9 mouse cellular contexts compared by ENCODE assay signal in genomic region chr5:105404961-105405360, GRCm38 (mm10). TPM values are rescaled to one million over a fixed set of nuclear protein-coding genes. Genes with fewer than 3 reads are reported as not detected.
A peak's percentile ranks its signal among the peaks of the same experiment; 100 is the strongest.
DNase-seq lines count a peak whose midpoint lies in the region; ATAC-seq and TF ChIP-seq lines count a peak whose summit lies in the region.
"Had no signal": no experiment of that assay in that cellular context is flagged by ENCODE, and none has a peak within 500 bp of the region (broad histone marks: within the 10 kb centered on the region; RNA-seq: fewer than 3 reads in every experiment).

No protein-coding gene starts in this region.

- no peak overlapping the region for H3K27ac ChIP-seq in midbrain, embryonic 10.5 days (replicated peaks)
- no peak overlapping the region for H3K27ac ChIP-seq in midbrain, embryonic 15.5 days
- no peak overlapping the region for H3K27ac ChIP-seq in embryonic facial prominence, embryonic 14.5 days (replicated peaks; ENCODE audit: low read depth, low read length)
- H3K27ac ChIP-seq in hindbrain, postnatal 0 days: no peak overlapping the region

- H3K4me2 ChIP-seq in midbrain, embryonic 15.5 days: no peak overlapping the region
- no peak overlapping the region for H3K4me2 ChIP-seq in embryonic facial prominence, embryonic 14.5 days (ENCODE audit: low read depth, low read length)
- no peak overlapping the region for H3K4me2 ChIP-seq in hindbrain, postnatal 0 days (ENCODE audit: low read depth, low read length)

- H3K9me3 ChIP-seq in midbrain, embryonic 10.5 days (replicated peaks): no peaks in the 10 kb centered on the region
- no peaks in the 10 kb centered on the region for H3K9me3 ChIP-seq in midbrain, embryonic 15.5 days
- no peaks in the 10 kb centered on the region for H3K9me3 ChIP-seq in embryonic facial prominence, embryonic 14.5 days (ENCODE audit: control insufficient read depth, low read length)
- H3K9me3 ChIP-seq in hindbrain, postnatal 0 days (ENCODE audit: low read length): no peaks in the 10 kb centered on the region

- 13% methylated on average over 8 of the region's 8 CpGs for WGBS in midbrain, embryonic 10.5 days
- WGBS in midbrain, embryonic 15.5 days: 8% methylated on average over 8 of the region's 8 CpGs
- WGBS in embryonic facial prominence, embryonic 14.5 days: 7% methylated on average over 8 of the region's 8 CpGs
- 5% methylated on average over 8 of the region's 8 CpGs for WGBS in hindbrain, postnatal 0 days

- no peak overlapping the region for H3K4me3 ChIP-seq in midbrain, embryonic 10.5 days
- H3K4me3 ChIP-seq in midbrain, embryonic 15.5 days: no peak overlapping the region
- no peak overlapping the region for H3K4me3 ChIP-seq in embryonic facial prominence, embryonic 14.5 days (ENCODE audit: low read depth, low read length)
- H3K4me3 ChIP-seq in hindbrain, postnatal 0 days (ENCODE audit: low read length): no peak overlapping the region
- H3K4me3 ChIP-seq: myocyte had no signal

- H3K4me1 ChIP-seq in midbrain, embryonic 10.5 days: peaks cover 8% of the 10 kb centered on the region
- peaks cover 4% of the 10 kb centered on the region; the same call in 1 of the 2 replicates for H3K4me1 ChIP-seq in midbrain, embryonic 15.5 days
- no peaks in the 10 kb centered on the region for H3K4me1 ChIP-seq in embryonic facial prominence, embryonic 14.5 days (ENCODE audit: control insufficient read depth, insufficient read depth, low read length)
- H3K4me1 ChIP-seq in hindbrain, postnatal 0 days (ENCODE audit: insufficient read depth, low read length): peaks cover 5% of the 10 kb centered on the region; the same call in 1 of the 2 replicates

- peak; percentile 89 for TF ChIP-seq CTCF in hindbrain, postnatal 0 days (IDR thresholded peaks at IDR 0.05; ENCODE audit: low read depth)

- no peaks in the 10 kb centered on the region for H3K27me3 ChIP-seq in midbrain, embryonic 10.5 days (ENCODE audit: low read depth, poor library complexity, severe bottlenecking)
- no peaks in the 10 kb centered on the region; the same call in 1 of the 2 replicates for H3K27me3 ChIP-seq in midbrain, embryonic 15.5 days (replicated peaks)
- no peaks in the 10 kb centered on the region for H3K27me3 ChIP-seq in embryonic facial prominence, embryonic 14.5 days (replicated peaks; ENCODE audit: control insufficient read depth, insufficient read depth, low read length)
- no peaks in the 10 kb centered on the region for H3K27me3 ChIP-seq in hindbrain, postnatal 0 days (ENCODE audit: insufficient read depth, low read length)

- intact Hi-C loops in left cerebral cortex, postnatal 14 days (cut with DNase I): loop anchor here (2.0 kb wide), 2 partner anchors 250 to 464 kb away; no protein-coding TSS in a partner anchor

- H3K9ac ChIP-seq in midbrain, embryonic 15.5 days: no peak overlapping the region
- H3K9ac ChIP-seq in embryonic facial prominence, embryonic 14.5 days (ENCODE audit: low read depth, low read length): no peak overlapping the region
- no peak overlapping the region for H3K9ac ChIP-seq in hindbrain, postnatal 0 days (replicated peaks; ENCODE audit: low read length)

- no peaks in the 10 kb centered on the region for H3K36me3 ChIP-seq in midbrain, embryonic 10.5 days
- no peaks in the 10 kb centered on the region for H3K36me3 ChIP-seq in midbrain, embryonic 15.5 days (replicated peaks)
- no peaks in the 10 kb centered on the region for H3K36me3 ChIP-seq in embryonic facial prominence, embryonic 14.5 days (ENCODE audit: control insufficient read depth, insufficient read depth, low read length)
- no peaks in the 10 kb centered on the region for H3K36me3 ChIP-seq in hindbrain, postnatal 0 days (ENCODE audit: insufficient read depth, low read length)

- DNase-seq in midbrain, embryonic 10.5 days (ENCODE audit: low spot score): peak; percentile 69
- DNase-seq in adrenal gland, adult 2 months: peak; percentile 56
- peak; percentile 81 for DNase-seq in embryonic facial prominence, embryonic 14.5 days (ENCODE audit: low spot score)
- DNase-seq in hindbrain, postnatal 0 days (ENCODE audit: low spot score): peak; percentile 91
- peak; percentile 86 to 91 for DNase-seq in left cerebral cortex, postnatal 14 days (ENCODE audit: low spot score in 2 of 2)
- peak; percentile 69 to 82 for DNase-seq in thymus, postnatal 36 days

- no peak for ATAC-seq in midbrain, embryonic 15.5 days (replicated peaks)
- ATAC-seq in embryonic facial prominence, embryonic 14.5 days (ENCODE audit: low read depth): no peak
- no peak for ATAC-seq in hindbrain, postnatal 0 days
- ATAC-seq in neutrophil, adult 5-6 weeks (ENCODE audit: extremely low read depth, insufficient number of reproducible peaks, low FRiP score, poor library complexity, severe bottlenecking): peak; percentile 63; the same call in 1 of the 2 replicates

RNA-seq across cellular contexts. Expression of gene Lrrc8b, which starts 10.6 kb away (rescaled TPM):
- 6.9 and 9.5 TPM in 2 replicates for polyA plus RNA-seq in midbrain, embryonic 10.5 days (2016; fragmentation: Nextera tagmentation; extraction: Ambion mirVana)
- polyA plus RNA-seq in midbrain, embryonic 15.5 days (2015; fragmentation: Nextera tagmentation; extraction: Ambion mirVana): 17.7 and 18.0 TPM in 2 replicates
- total RNA-seq in adrenal gland, adult 2 months (2021): 100 to 1,000 TPM in 1 of 2 experiments, 10 to 100 TPM in 1; 82.8 to 115 TPM
- 23.9 and 38.7 TPM in 2 replicates for polyA plus RNA-seq in adrenal gland, adult 2 months (2012; rRNA removed)
- polyA plus RNA-seq in embryonic facial prominence, embryonic 14.5 days (2014; fragmentation: Nextera tagmentation; extraction: Ambion mirVana): 10.4 and 10.6 TPM in 2 replicates
- total RNA-seq in hindbrain, postnatal 0 days (2014; rRNA removed): 48.4 and 49.9 TPM in 2 replicates
- polyA plus RNA-seq in hindbrain, postnatal 0 days (2015; fragmentation: Nextera tagmentation; extraction: Ambion mirVana): 15.3 and 17.3 TPM in 2 replicates
- total RNA-seq in left cerebral cortex, postnatal 14 days (2021): 100 to 1,000 TPM; 121 to 132 TPM
- 2.2 and 2.5 TPM in 2 replicates for total RNA-seq in neutrophil, adult 5-6 weeks (2017)
